Mouse (Mus musculus): Measurements from ENCODE around the gene Fah.

DNA sequence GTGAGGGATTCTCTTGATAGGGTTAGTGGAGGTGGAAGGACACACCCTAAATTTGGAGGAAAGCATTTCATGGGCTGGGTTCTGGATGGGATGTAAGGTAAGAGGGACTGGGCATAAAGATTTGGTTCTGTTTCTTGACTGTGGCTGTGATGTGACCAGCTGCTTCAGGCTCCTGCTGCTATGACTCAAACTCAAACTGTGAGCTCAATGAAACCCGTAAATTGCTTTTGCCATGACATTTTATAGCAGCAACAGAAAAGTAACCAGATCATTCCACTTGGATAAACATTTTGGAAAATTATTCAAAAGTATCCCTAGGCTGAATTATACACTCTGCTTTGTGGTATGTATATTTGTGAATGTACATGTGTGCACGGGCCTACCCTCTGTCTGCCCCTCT is 15.9 kb downstream of the Fah start:
- no peak for TF ChIP-seq CTCF (conservative IDR thresholded peaks at IDR 0.05; ENCODE audit: insufficient read depth, insufficient read length, low read depth, low read length)
- no peak for TF ChIP-seq POLR2A (IDR thresholded peaks at IDR 0.05; ENCODE audit: low read depth, low read length)

Data from kidney, adult 2 months (tissue).